Mouse (Mus musculus) forebrain, embryonic 14.5 days (tissue): ENCODE measurements around the gene Dnajc9. TPM values are rescaled to one million over a fixed set of nuclear protein-coding genes. Genes with fewer than 3 reads are reported as not detected.

ENCODE experiments used
- ATAC-seq: fragments of 200-750 bp; cut with Nextera tagmentation; 2 replicates; pipeline ENCODE4 v1.8.0; 2017; ENCODE audit warnings: mild to moderate bottlenecking, moderate library complexity
- DNase-seq: peaks from one replicate; pipeline ENCODE4 v3.0.0-alpha.2; 2015; ENCODE audit warnings: low spot score
- H3K27ac ChIP-seq: fragments of 300-500 bp; sonication (generic); 2 replicates; pipeline ENCODE4 v1.5.1; 2014; ENCODE audit warnings: low read depth, mild to moderate bottlenecking, control low read depth, low read length, moderate library complexity
- H3K27me3 ChIP-seq: fragments of 300-500 bp; sonication (generic); replicated peaks from 2 replicates; pipeline ENCODE4 v1.6.1; 2014; ENCODE audit warnings: low read length, control low read depth, mixed read lengths; ENCODE audit not compliant: control insufficient read depth, insufficient read depth
- H3K36me3 ChIP-seq: fragments of 300-500 bp; sonication (generic); 2 replicates; pipeline ENCODE4 v1.6.1; 2014; ENCODE audit warnings: low read length, control low read depth; ENCODE audit not compliant: control insufficient read depth, insufficient read depth
- H3K4me1 ChIP-seq: fragments of 300-500 bp; sonication (generic); 2 replicates; pipeline ENCODE4 v1.6.1; 2014; ENCODE audit warnings: antibody characterized with exemption, low read length, control low read depth; ENCODE audit not compliant: control insufficient read depth, insufficient read depth
- H3K4me2 ChIP-seq: fragments of 300-500 bp; sonication (generic); 2 replicates; pipeline ENCODE4 v1.6.1; 2014; ENCODE audit warnings: mild to moderate bottlenecking, control low read depth, low read length
- H3K4me3 ChIP-seq: fragments of 300-500 bp; sonication (generic); 2 replicates; pipeline ENCODE4 v1.5.1; 2014; ENCODE audit warnings: low read depth, low read length, control low read depth
- H3K9ac ChIP-seq: fragments of 300-500 bp; sonication (generic); 2 replicates; pipeline ENCODE4 v1.6.1; 2014; ENCODE audit warnings: mild to moderate bottlenecking, low read length, control low read depth, moderate library complexity
- H3K9me3 ChIP-seq: fragments of 300-500 bp; sonication (generic); replicated peaks from 2 replicates; pipeline ENCODE4 v1.6.1; 2016; ENCODE audit warnings: low read length, control low read depth, mixed read lengths; ENCODE audit not compliant: control insufficient read depth
- WGBS: fragments of 180-500 bp; shearing (Covaris S2); extraction: QIAGEN DNeasy Blood & Tissue Kit; methylation state at CpG from one replicate; pipeline ENCODE4 v1.1.7; 2014; 5-methylcytosine and 5-hydroxymethylcytosine counted together
- polyA plus RNA-seq: library from polyadenylated mRNA; unstranded; fragments of >200 nt; fragmentation: Nextera tagmentation; extraction: Ambion mirVana; gene quantifications from 2 replicates; pipeline ENCODE4 v1.2.1, GENCODE M21; 2014

Dnajc9 gene
- polyA plus RNA-seq, 1 experiment from 2014 or later, result 165 TPM

DNA sequence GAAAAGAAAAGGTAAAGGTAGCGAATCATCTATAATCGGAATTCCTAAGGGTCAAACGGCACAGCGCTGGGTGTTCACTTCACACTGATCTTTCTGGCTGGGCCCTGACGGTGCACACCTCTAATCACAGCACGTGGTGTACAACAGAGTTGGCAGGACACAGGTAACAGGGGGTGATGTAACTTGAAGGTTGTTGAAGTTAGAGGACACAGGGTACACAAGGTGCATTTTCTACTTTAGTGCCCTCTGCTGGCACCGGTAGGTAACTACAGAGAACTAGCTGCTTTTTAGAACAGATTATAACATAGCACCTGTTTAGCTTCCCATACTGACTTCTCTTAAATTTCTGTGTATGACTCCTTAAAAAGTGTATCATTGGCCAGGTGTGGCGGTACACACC, 48.6 kb downstream of the Dnajc9 start:
- no peak overlapping the region for H3K4me3 ChIP-seq
- 0 out of 2 replicates have a peak, but pooled peaks have one; percentile 7 for ATAC-seq
- H3K36me3 ChIP-seq, result peaks cover 51% of the 10 kb centered on the region
- no peaks in the 10 kb centered on the region for H3K4me1 ChIP-seq
- H3K9ac ChIP-seq, result no peak overlapping the region
- H3K27ac ChIP-seq, result no peak overlapping the region
- H3K4me2 ChIP-seq, result no peak overlapping the region
- H3K27me3 ChIP-seq, result no peaks in the 10 kb centered on the region
- DNase-seq, result peak; percentile 19
- WGBS, result 83% methylated on average over 8 of the region's 8 CpGs
- no peaks in the 10 kb centered on the region for H3K9me3 ChIP-seq

GRCm38 (mm10) chr14:20339415-20339814, 49.3 kb downstream of the Dnajc9 start:
- Histone ChIP-seq H3K4me2 (no peak overlapping the region), H3K4me3 (no peak overlapping the region), H3K27ac (no peak overlapping the region), H3K9ac (no peak overlapping the region), H3K4me1 (no peaks in the 10 kb centered on the region), H3K36me3 (peaks cover 55% of the 10 kb centered on the region), H3K9me3 (no peaks in the 10 kb centered on the region), H3K27me3 (no peaks in the 10 kb centered on the region)
- DNase-seq, result no peak
- no peak for ATAC-seq
- 95% methylated on average over 5 of the region's 5 CpGs for WGBS

Other genes starting within 250 kb of the Dnajc9 start
- gene Kcnk5, start 207.1 kb downstream of the Dnajc9 start, polyA plus RNA-seq, result 2.5 and 3.1 TPM in 2 replicates
- gene Kcnk16, start 119.7 kb downstream of the Dnajc9 start, polyA plus RNA-seq, result not detected in 2 replicates
- gene Nudt13, start 94.2 kb downstream of the Dnajc9 start, polyA plus RNA-seq, result 11.1 and 14.7 TPM in 2 replicates
- gene Ecd, start 40.8 kb downstream of the Dnajc9 start, polyA plus RNA-seq, result 56.9 and 58.6 TPM in 2 replicates
- gene Fam149b, start 40.7 kb downstream of the Dnajc9 start, polyA plus RNA-seq, result 37.0 and 40.8 TPM in 2 replicates
- 68.4 and 72.3 TPM in 2 replicates for gene Mrps16, start 4.7 kb upstream of the Dnajc9 start, polyA plus RNA-seq
- 0.98 and 2.7 TPM in 2 replicates for gene Cfap70, start 63.3 kb upstream of the Dnajc9 start, polyA plus RNA-seq
- 12.3 and 14.8 TPM in 2 replicates for gene Anxa7, start 91.2 kb upstream of the Dnajc9 start, polyA plus RNA-seq
- gene Mss51, start 108.0 kb upstream of the Dnajc9 start, polyA plus RNA-seq, result 0.20 and 0.30 TPM in 2 replicates
- 83.5 and 90.2 TPM in 2 replicates for gene Ppp3cb, start 157.7 kb upstream of the Dnajc9 start, polyA plus RNA-seq